Mouse (Mus musculus) small intestine, adult 2 months (tissue): ENCODE data around the gene Brip1.
A peak's percentile ranks its signal among the peaks of the same experiment; 100 is the strongest.

Source experiments
- CTCF ChIP-seq: fragments of 200-500 bp; IDR thresholded peaks from 2 replicates; pipeline ENCODE4 v1.5.1; 2012; ENCODE audit warnings: low read depth, mild to moderate bottlenecking, control low read depth, inconsistent platforms, low read length, moderate library complexity, mixed read lengths; ENCODE audit not compliant: insufficient replicate concordance, insufficient read length; ENCODE audit errors: extremely low read depth
- POLR2A ChIP-seq: fragments of 200-500 bp; IDR thresholded peaks from 2 replicates; pipeline ENCODE4 v1.6.1; 2012; ENCODE audit warnings: low read depth, mild to moderate bottlenecking, control low read depth, inconsistent platforms, low read length, moderate library complexity

GRCm38 (mm10) chr11:86075371-86075770, 125.6 kb downstream of the Brip1 start:
- peak; percentile 15; the same call in 1 of the 2 replicates for TF ChIP-seq CTCF
- TF ChIP-seq POLR2A: no peak
